Mouse (Mus musculus) olfactory bulb, adult 2 months (tissue): ENCODE measurements at regions not wholly inside any gene's neighbourhood (a gene's known extent, or its start where the extent isn't known, plus 50 kb on each side); places are given as distances from the start of the nearest gene placed in this dataset.

Experiments used
- CTCF ChIP-seq: fragments of 200-500 bp; IDR thresholded peaks from 2 replicates; pipeline ENCODE4 v1.5.1; 2012; ENCODE audit warnings: low read depth, mild to moderate bottlenecking, low read length, moderate library complexity; ENCODE audit not compliant: insufficient read depth
- POLR2A ChIP-seq: fragments of 200-500 bp; IDR thresholded peaks from 2 replicates; pipeline ENCODE4 v1.6.1; 2012; ENCODE audit warnings: mild to moderate bottlenecking, low read depth, low read length, moderate library complexity; ENCODE audit not compliant: insufficient read depth

GRCm38 (mm10) chr14:102868160-102868559, 114.3 kb downstream of the Kctd12 start:
- TF ChIP-seq CTCF, result no peak
- TF ChIP-seq POLR2A, result no peak
